Comparison of ENCODE assay signal across 8 mouse cellular contexts in the genomic region with DNA sequence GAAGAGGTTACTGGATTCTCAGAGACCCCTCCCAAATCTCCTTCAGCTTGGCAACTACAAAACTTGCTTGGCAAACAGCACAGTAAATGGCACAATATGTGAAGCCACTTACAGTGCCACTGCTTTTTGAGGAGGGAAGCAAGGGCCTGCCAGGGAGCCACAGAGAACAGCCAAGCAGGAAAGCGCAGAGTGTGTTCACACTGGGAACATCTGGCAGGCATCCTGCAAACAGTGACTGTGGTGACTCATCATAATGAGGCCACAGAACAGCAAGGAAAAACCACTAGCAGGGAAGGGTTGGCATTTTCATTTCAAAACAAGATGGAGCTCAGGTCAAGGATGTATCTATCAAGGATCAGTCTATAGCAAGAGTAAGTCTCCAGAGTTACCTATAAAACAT. TPM values are rescaled to one million over a fixed set of nuclear protein-coding genes. Genes with fewer than 3 reads are reported as not detected.
A peak's percentile ranks its signal among the peaks of the same experiment; 100 is the strongest.
DNase-seq lines count a peak whose midpoint lies in the region; ATAC-seq and TF ChIP-seq lines count a peak whose summit lies in the region.

No protein-coding gene starts in this region.

- no peak overlapping the region for H3K9ac ChIP-seq in limb, embryonic 14.5 days (ENCODE audit: low read depth, low read length, severe bottlenecking)

- WGBS in heart, embryonic 10.5 days, result 50% methylated on average over 1 of the region's 1 CpGs
- WGBS in limb, embryonic 14.5 days, result 47% methylated on average over 1 of the region's 1 CpGs
- 81% methylated on average over 1 of the region's 1 CpGs for WGBS in hindbrain, embryonic 10.5 days

- peak; percentile 87 to 90 for DNase-seq in heart, adult 18-20 months
- no peak for DNase-seq in heart, embryonic 10.5 days (ENCODE audit: low spot score)
- DNase-seq in adrenal gland, adult (ENCODE audit: inconsistent age in 2 of 2, low spot score in 1 of 2), result peak; percentile 88 to 94
- peak; percentile 89 for DNase-seq in gastrocnemius, adult 2 months
- peak; percentile 44 for DNase-seq in kidney, adult 18-20 months
- peak; percentile 45 for DNase-seq in limb, embryonic 14.5 days (ENCODE audit: low spot score)
- peak; percentile 38 for DNase-seq in right cerebral cortex, postnatal 14 days
- DNase-seq in hindbrain, embryonic 10.5 days (ENCODE audit: low spot score), result no peak

- no peaks in the 10 kb centered on the region for H3K27me3 ChIP-seq in heart, embryonic 10.5 days (ENCODE audit: insufficient read depth, poor library complexity, severe bottlenecking)
- no peaks in the 10 kb centered on the region for H3K27me3 ChIP-seq in limb, embryonic 14.5 days (ENCODE audit: control insufficient read depth, insufficient read depth, low read length)
- H3K27me3 ChIP-seq in hindbrain, embryonic 10.5 days (ENCODE audit: insufficient read depth, poor library complexity, severe bottlenecking), result no peaks in the 10 kb centered on the region

- H3K4me1 ChIP-seq in heart, embryonic 10.5 days, result peaks cover 17% of the 10 kb centered on the region
- peaks cover 7% of the 10 kb centered on the region; the same call in 1 of the 2 replicates for H3K4me1 ChIP-seq in limb, embryonic 14.5 days (ENCODE audit: control insufficient read depth, insufficient read depth, low read length)
- H3K4me1 ChIP-seq in hindbrain, embryonic 10.5 days (replicated peaks), result 0 out of 2 replicates have a peak, but pooled peaks cover 3% of the 10 kb centered on the region

- H3K4me3 ChIP-seq in heart, embryonic 10.5 days, result no peak overlapping the region
- H3K4me3 ChIP-seq in gastrocnemius, adult 2 months, result peak overlapping the region; percentile 11
- no peak overlapping the region for H3K4me3 ChIP-seq in limb, embryonic 14.5 days (replicated peaks; ENCODE audit: low read length)
- no peak overlapping the region for H3K4me3 ChIP-seq in hindbrain, embryonic 10.5 days

- intact Hi-C loops in gastrocnemius, adult 2 months (cut with DNase I), result loop anchor here (5.0 kb wide), 1 partner anchor 48 kb away; no protein-coding TSS in a partner anchor

- no peak for TF ChIP-seq POLR2A in limb, embryonic 14.5 days (IDR thresholded peaks at IDR 0.05; ENCODE audit: borderline replicate concordance, extremely low read depth, insufficient read depth, insufficient read length)

- no peak for TF ChIP-seq CTCF in gastrocnemius, adult 2 months (IDR thresholded peaks at IDR 0.05)

- peaks cover 2% of the 10 kb centered on the region; the same call in 1 of the 2 replicates for H3K36me3 ChIP-seq in heart, embryonic 10.5 days
- no peaks in the 10 kb centered on the region for H3K36me3 ChIP-seq in limb, embryonic 14.5 days (ENCODE audit: control insufficient read depth, insufficient read depth, low read length)
- H3K36me3 ChIP-seq in hindbrain, embryonic 10.5 days, result no peaks in the 10 kb centered on the region

- ATAC-seq in limb, embryonic 14.5 days (ENCODE audit: low FRiP score, low read depth), result no peak

- no peak overlapping the region for H3K27ac ChIP-seq in heart, embryonic 10.5 days
- H3K27ac ChIP-seq in gastrocnemius, adult 2 months, result peak overlapping the region; percentile 84
- no peak overlapping the region for H3K27ac ChIP-seq in limb, embryonic 14.5 days (replicated peaks; ENCODE audit: low read depth, low read length)
- no peak overlapping the region for H3K27ac ChIP-seq in hindbrain, embryonic 10.5 days

- H3K9me3 ChIP-seq in heart, embryonic 10.5 days, result no peaks in the 10 kb centered on the region
- no peaks in the 10 kb centered on the region for H3K9me3 ChIP-seq in limb, embryonic 14.5 days (ENCODE audit: control insufficient read depth, low read length)
- no peaks in the 10 kb centered on the region for H3K9me3 ChIP-seq in hindbrain, embryonic 10.5 days

- no peak overlapping the region for H3K4me2 ChIP-seq in limb, embryonic 14.5 days (replicated peaks; ENCODE audit: low read depth, low read length, severe bottlenecking)

RNA-seq across cellular contexts. Expression of gene Jak1, which starts 30.8 kb away (rescaled TPM):
- total RNA-seq in heart, adult 18-20 months (2021), result 100 to 1,000 TPM in 1 of 2 experiments, 10 to 100 TPM in 1; 91.2 to 102 TPM
- 55.9 and 61.4 TPM in 2 replicates for polyA plus RNA-seq in heart, embryonic 10.5 days (2016; fragmentation: Nextera tagmentation; extraction: Ambion mirVana)
- total RNA-seq in gastrocnemius, adult 2 months (2021), result 100 to 1,000 TPM in 1 of 2 experiments, 10 to 100 TPM in 1; 89.9 to 134 TPM
- 50.0 and 59.7 TPM in 2 replicates for polyA plus RNA-seq in limb, embryonic 14.5 days (2012; rRNA removed)
- polyA plus RNA-seq in limb, embryonic 14.5 days (2014; fragmentation: Nextera tagmentation; extraction: Ambion mirVana), result 105 and 111 TPM in 2 replicates
- polyA plus RNA-seq in hindbrain, embryonic 10.5 days (2016; fragmentation: Nextera tagmentation; extraction: Ambion mirVana), result 43.0 and 50.9 TPM in 2 replicates

Comparison
In these comparisons a context has a peak if more than half of its experiments do, and no peak if none do; other contexts are left out.
1. DNase-seq: peak in heart, adult 18-20 months (2 of 2), adrenal gland, adult (2 of 2), gastrocnemius, adult 2 months (single experiment), kidney, adult 18-20 months (single experiment), limb, embryonic 14.5 days (single experiment) and right cerebral cortex, postnatal 14 days (single experiment); none in heart, embryonic 10.5 days (single experiment) and hindbrain, embryonic 10.5 days (single experiment).